Mouse (Mus musculus) heart, embryonic 15.5 days (tissue): Measurements from ENCODE around the gene Olfr1029. TPM values are rescaled to one million over a fixed set of nuclear protein-coding genes. Genes with fewer than 3 reads are reported as not detected.
"Not testable (repeated sequence)": the region's sequence is repeated elsewhere in the genome, so short reads cannot be mapped to it uniquely, and the experiment has no call there.

ENCODE experiments used
- ATAC-seq: fragments of 200-750 bp; cut with Nextera tagmentation; replicated peaks from 2 replicates; pipeline ENCODE4 v1.8.0; 2017; ENCODE audit warnings: low read depth, moderate TSS enrichment; ENCODE audit not compliant: insufficient number of reproducible peaks, insufficient read depth, low FRiP score
- H3K27ac ChIP-seq: fragments of 300-500 bp; sonication (generic); 2 replicates; pipeline ENCODE4 v1.5.1; 2015; ENCODE audit warnings: mild to moderate bottlenecking, inconsistent platforms
- H3K27me3 ChIP-seq: fragments of 300-500 bp; sonication (generic); 2 replicates; pipeline ENCODE4 v1.6.1; 2015; ENCODE audit warnings: inconsistent platforms
- H3K36me3 ChIP-seq: fragments of 300-500 bp; sonication (generic); 2 replicates; pipeline ENCODE4 v1.6.1; 2015; ENCODE audit warnings: mild to moderate bottlenecking, inconsistent platforms
- H3K4me1 ChIP-seq: fragments of 300-500 bp; sonication (generic); replicated peaks from 2 replicates; pipeline ENCODE4 v1.6.1; 2015; ENCODE audit warnings: inconsistent platforms
- H3K4me2 ChIP-seq: fragments of 300-500 bp; sonication (generic); 2 replicates; pipeline ENCODE4 v1.6.1; 2015; ENCODE audit warnings: inconsistent platforms, mild to moderate bottlenecking, moderate library complexity
- H3K4me3 ChIP-seq: fragments of 300-500 bp; sonication (generic); 2 replicates; pipeline ENCODE4 v1.5.1; 2015; ENCODE audit warnings: mild to moderate bottlenecking, inconsistent platforms
- H3K9ac ChIP-seq: fragments of 300-500 bp; sonication (generic); 2 replicates; pipeline ENCODE4 v1.6.1; 2015; ENCODE audit warnings: mild to moderate bottlenecking, inconsistent platforms
- H3K9me3 ChIP-seq: fragments of 300-500 bp; sonication (generic); replicated peaks from 2 replicates; pipeline ENCODE4 v1.6.1; 2016; ENCODE audit warnings: inconsistent platforms
- WGBS: fragments of 180-500 bp; shearing (Covaris S2); methylation state at CpG from one replicate; pipeline ENCODE4 v1.1.7; 2015; ENCODE audit warnings: mixed read lengths; 5-methylcytosine and 5-hydroxymethylcytosine counted together
- polyA plus RNA-seq: library from polyadenylated mRNA; unstranded; fragments of >200 nt; fragmentation: Nextera tagmentation; extraction: Ambion mirVana; gene quantifications from 2 replicates; pipeline ENCODE4 v1.2.1, GENCODE M21; 2015

The Olfr1029 gene
- not detected in 2 replicates for polyA plus RNA-seq

DNA sequence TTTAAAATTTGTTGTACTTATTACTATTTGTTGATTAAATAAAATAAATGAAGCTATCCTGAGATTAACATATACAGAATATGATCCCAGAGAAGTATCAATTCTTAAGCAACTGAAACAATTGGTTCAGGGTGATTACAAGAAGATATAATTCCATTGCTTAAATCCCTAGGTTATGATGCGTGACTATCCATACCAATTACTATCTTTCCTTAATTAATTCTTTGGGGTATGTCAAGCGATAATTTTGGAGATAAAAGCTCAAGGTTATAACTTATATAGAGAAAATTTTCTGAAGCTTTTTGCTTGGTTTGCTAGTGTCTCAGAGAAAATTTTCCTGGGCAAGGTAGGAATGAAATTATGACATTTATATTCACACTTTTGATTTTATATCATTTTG lies at the start of gene Olfr1029:
TSS of gene Olfr1029 (plus strand) at position 301 of the 400 bp plus-strand sequence.
- no peak within 1 kb of the TSS for H3K27ac ChIP-seq
- H3K4me2 ChIP-seq: no peak within 1 kb of the TSS
- no peak within 1 kb of the TSS for H3K9ac ChIP-seq
- H3K4me1 ChIP-seq: no peaks in the 10 kb centered on the region
- no peak within 1 kb of the TSS for H3K4me3 ChIP-seq
- ATAC-seq: no peak
- H3K9me3 ChIP-seq: no peaks in the 10 kb centered on the region
- no peaks in the 10 kb centered on the region for H3K27me3 ChIP-seq
- no peaks in the 10 kb centered on the region for H3K36me3 ChIP-seq
- 80% methylated on average over 2 of the region's 2 CpGs for WGBS

DNA sequence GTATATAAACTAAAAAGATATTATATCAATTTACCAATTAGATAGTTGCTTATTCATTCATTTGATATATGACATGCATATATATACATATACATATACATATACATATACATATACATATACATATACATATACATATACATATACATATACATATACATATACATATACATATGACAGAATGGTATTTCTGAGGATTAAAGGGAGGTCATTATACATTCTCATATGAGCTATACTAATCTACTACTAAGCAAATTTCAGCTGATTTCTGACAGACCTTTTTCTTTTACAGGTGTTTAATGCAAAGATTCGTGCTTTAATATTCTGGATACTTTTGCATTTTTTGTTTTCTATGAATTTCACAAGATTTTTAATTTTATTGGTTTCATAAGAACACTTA lies 23.6 kb upstream of the Olfr1029 start, which contains the start of gene Olfr1028:
TSS of gene Olfr1028 (plus strand) at position 301 of the 400 bp plus-strand sequence.
- H3K27ac ChIP-seq: no peak within 1 kb of the TSS
- no peaks in the 10 kb centered on the region for H3K27me3 ChIP-seq
- no peaks in the 10 kb centered on the region for H3K9me3 ChIP-seq
- no peaks in the 10 kb centered on the region for H3K36me3 ChIP-seq
- no peak within 1 kb of the TSS for H3K9ac ChIP-seq
- WGBS: 76% methylated on average over 1 of the region's 1 CpGs
- ATAC-seq: no peak
- no peak within 1 kb of the TSS for H3K4me2 ChIP-seq
- H3K4me1 ChIP-seq: no peaks in the 10 kb centered on the region
- H3K4me3 ChIP-seq: no peak within 1 kb of the TSS

DNA sequence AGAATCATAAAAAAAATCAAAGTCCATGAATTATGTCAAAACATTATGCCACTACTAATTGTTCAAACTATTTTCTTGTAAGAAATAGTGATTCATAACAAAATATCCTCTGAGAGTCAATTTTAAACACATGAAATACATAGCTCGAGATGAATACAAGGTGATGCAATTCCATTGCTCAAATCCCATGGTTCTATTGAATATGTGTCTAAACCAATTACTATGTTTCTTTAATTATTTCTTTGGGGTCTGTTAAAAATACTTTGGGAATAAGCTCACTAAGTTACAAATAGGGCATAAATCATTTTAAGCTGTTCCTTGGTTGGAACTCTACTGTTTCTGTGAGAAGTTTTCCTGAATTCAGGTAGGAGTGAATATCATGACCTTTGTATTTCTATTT lies 5.3 kb downstream of the Olfr1029 start, which contains the start of gene Olfr1030:
TSS of gene Olfr1030 (plus strand) at position 301 of the 400 bp plus-strand sequence.
- no peak within 1 kb of the TSS for H3K9ac ChIP-seq
- H3K27me3 ChIP-seq: no peaks in the 10 kb centered on the region
- no peaks in the 10 kb centered on the region for H3K4me1 ChIP-seq
- no peaks in the 10 kb centered on the region for H3K9me3 ChIP-seq
- no peak within 1 kb of the TSS for H3K4me2 ChIP-seq
- no peak within 1 kb of the TSS for H3K4me3 ChIP-seq
- H3K36me3 ChIP-seq: no peaks in the 10 kb centered on the region
- no peak for ATAC-seq
- H3K27ac ChIP-seq: no peak within 1 kb of the TSS
- WGBS: 52% methylated on average over 1 of the region's 1 CpGs

DNA sequence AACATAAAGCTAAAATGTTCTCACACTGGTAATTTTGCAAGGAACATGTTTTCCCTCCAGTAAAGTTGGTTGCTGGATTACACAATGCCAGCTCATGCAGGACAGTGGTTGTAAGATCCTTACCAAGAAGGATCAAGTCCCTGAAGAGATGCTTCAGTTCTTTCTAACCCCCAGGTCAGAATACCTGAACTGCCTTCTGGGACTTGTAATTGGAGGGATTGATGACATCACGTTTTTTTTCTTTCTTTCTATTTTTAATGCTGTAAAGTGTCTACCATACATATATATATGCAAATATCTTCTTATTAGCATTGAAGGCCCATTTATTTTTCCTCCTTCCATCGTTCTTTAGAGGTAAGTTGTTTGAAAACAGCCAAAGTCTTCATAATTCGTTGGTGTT lies 16.3 kb downstream of the Olfr1029 start, which contains the start of gene Olfr1031:
TSS of gene Olfr1031 (plus strand) at position 301 of the 400 bp plus-strand sequence.
- no peaks in the 10 kb centered on the region for H3K27me3 ChIP-seq
- H3K4me2 ChIP-seq: no peak within 1 kb of the TSS
- H3K4me1 ChIP-seq: no peaks in the 10 kb centered on the region
- H3K9me3 ChIP-seq: no peaks in the 10 kb centered on the region
- H3K4me3 ChIP-seq: no peak within 1 kb of the TSS
- WGBS: 51% methylated on average over 3 of the region's 3 CpGs
- H3K27ac ChIP-seq: no peak within 1 kb of the TSS
- no peak within 1 kb of the TSS for H3K9ac ChIP-seq
- H3K36me3 ChIP-seq: no peaks in the 10 kb centered on the region
- ATAC-seq: no peak

DNA sequence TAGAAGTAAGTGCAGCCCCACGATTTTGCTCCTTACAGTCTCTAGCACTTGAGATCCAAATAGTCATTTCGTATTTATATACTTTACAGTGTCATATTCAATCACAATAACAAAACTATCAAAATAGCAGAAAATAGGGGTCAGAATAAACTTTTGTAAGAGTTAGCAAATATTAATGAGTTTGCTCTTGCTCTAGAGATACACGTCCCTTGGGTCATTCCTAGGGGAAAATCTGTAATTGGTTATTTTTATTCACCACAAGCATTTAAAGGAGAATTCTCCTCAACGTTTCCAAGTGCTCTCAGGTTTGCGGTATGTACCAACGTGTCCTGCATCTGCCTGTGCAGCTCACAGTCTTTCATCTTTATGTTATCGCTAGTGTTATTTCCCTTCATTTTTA lies 31.5 kb downstream of the Olfr1029 start, which contains the start of gene Olfr1032:
TSS of gene Olfr1032 (plus strand) at position 301 of the 400 bp plus-strand sequence.
- WGBS: 77% methylated on average over 7 of the region's 7 CpGs

DNA sequence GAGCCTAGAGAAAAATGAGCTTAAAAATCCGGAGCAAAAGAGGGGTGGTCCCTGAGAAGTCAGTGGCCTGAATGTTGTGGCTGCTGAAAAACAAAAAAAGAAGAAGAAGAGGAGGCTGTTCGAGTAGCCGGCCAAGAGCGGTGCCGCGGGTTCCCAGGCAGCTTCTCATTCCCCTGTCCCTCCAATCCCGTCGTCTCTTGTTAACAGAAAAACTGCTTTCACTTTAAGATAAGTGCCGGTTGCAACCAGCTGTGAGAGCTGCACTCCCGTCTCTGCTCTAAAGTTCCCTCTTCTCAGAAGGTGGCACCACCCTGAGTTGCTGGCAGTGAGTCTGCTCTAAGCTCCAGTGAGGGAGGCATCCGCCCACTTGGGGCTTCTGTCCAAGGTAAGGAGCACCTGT lies 46.7 kb downstream of the Olfr1029 start, which contains the start of gene Olfr1033:
TSS of gene Olfr1033 (plus strand) at position 228 of the 400 bp plus-strand sequence.
- not testable (repeated sequence) for H3K36me3 ChIP-seq
- 0% methylated on average over 11 of the region's 11 CpGs for WGBS
- peak within 1 kb of the TSS; percentile 47 for H3K4me3 ChIP-seq

More for the DNA sequence above, 31.5 kb downstream of the Olfr1029 start, which contains the start of gene Olfr1032:
- Histone ChIP-seq H3K4me1 (no peaks in the 10 kb centered on the region), H3K36me3 (no peaks in the 10 kb centered on the region), H3K4me2 (no peak within 1 kb of the TSS), H3K9me3 (no peaks in the 10 kb centered on the region), H3K4me3 (no peak within 1 kb of the TSS), H3K27me3 (no peaks in the 10 kb centered on the region), H3K9ac (no peak within 1 kb of the TSS), H3K27ac (no peak within 1 kb of the TSS)
- ATAC-seq: no peak

DNA sequence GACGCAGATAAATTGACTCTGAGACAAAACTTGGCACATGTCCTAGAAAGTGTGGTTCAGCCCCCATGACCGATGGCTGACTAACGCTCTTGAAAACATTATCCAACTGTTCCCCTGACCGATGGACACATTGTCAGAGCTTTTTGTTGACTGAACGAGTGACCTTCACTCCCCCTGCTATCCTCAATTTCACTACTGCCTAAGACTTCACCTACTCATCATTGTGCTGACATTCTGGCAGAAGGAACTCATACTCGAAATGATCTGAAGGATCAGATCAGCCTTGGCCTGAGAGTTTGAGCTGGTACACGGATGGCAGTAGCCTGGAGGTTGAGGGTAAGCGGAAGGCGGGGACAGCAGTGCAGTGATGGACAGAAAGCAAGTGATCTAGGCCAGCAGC lies 47.8 kb downstream of the Olfr1029 start:
- WGBS: 25% methylated on average over 5 of the region's 9 CpGs

More for the DNA sequence above, 46.7 kb downstream of the Olfr1029 start, which contains the start of gene Olfr1033:
- peak within 1 kb of the TSS; percentile 53 for H3K9ac ChIP-seq
- not testable (repeated sequence) for H3K27me3 ChIP-seq, H3K9me3 ChIP-seq, H3K4me1 ChIP-seq, ATAC-seq
- H3K4me2 ChIP-seq: peak within 1 kb of the TSS; percentile 63
- peak within 1 kb of the TSS; percentile 80 for H3K27ac ChIP-seq

More for the DNA sequence above, 47.8 kb downstream of the Olfr1029 start:
- H3K4me1 ChIP-seq, H3K9me3 ChIP-seq, H3K36me3 ChIP-seq, H3K4me2 ChIP-seq, ATAC-seq, H3K27me3 ChIP-seq, H3K27ac ChIP-seq, H3K9ac ChIP-seq, H3K4me3 ChIP-seq: not testable (repeated sequence)

Other genes with a start within 250 kb of the Olfr1029 start
- gene Olfr1012, start 211.1 kb upstream of the Olfr1029 start, polyA plus RNA-seq: not detected in 2 replicates
- gene Olfr1013, start 206.8 kb upstream of the Olfr1029 start, polyA plus RNA-seq: not detected in 2 replicates
- not detected in 2 replicates for gene Olfr1014, start 201.2 kb upstream of the Olfr1029 start, polyA plus RNA-seq
- gene Olfr1015, start 191.9 kb upstream of the Olfr1029 start, polyA plus RNA-seq: not detected in 2 replicates
- gene Olfr1016, start 171.4 kb upstream of the Olfr1029 start, polyA plus RNA-seq: not detected in 2 replicates
- not detected in 2 replicates for gene Olfr1018, start 155.4 kb upstream of the Olfr1029 start, polyA plus RNA-seq
- not detected in 2 replicates for gene Olfr1019, start 128.4 kb upstream of the Olfr1029 start, polyA plus RNA-seq
- gene Olfr1020, start 126.9 kb upstream of the Olfr1029 start, polyA plus RNA-seq: not detected in 2 replicates
- gene Olfr1022, start 105.3 kb upstream of the Olfr1029 start, polyA plus RNA-seq: not detected in 2 replicates
- gene Olfr1023, start 88.3 kb upstream of the Olfr1029 start, polyA plus RNA-seq: not detected in 2 replicates
- gene Olfr1024, start 68.8 kb upstream of the Olfr1029 start, polyA plus RNA-seq: not detected in 2 replicates
- not detected in 2 replicates for gene Olfr1025-ps1, start 58.7 kb upstream of the Olfr1029 start, polyA plus RNA-seq
- not detected in 2 replicates for gene Olfr1026, start 52.3 kb upstream of the Olfr1029 start, polyA plus RNA-seq
- gene Olfr1028, start 23.5 kb upstream of the Olfr1029 start, polyA plus RNA-seq: not detected in 2 replicates
- not detected in 2 replicates for gene Olfr1030, start 5.4 kb downstream of the Olfr1029 start, polyA plus RNA-seq
- not detected in 2 replicates for gene Olfr1031, start 16.4 kb downstream of the Olfr1029 start, polyA plus RNA-seq
- not detected in 2 replicates for gene Olfr1032, start 31.6 kb downstream of the Olfr1029 start, polyA plus RNA-seq
- gene Olfr1033, start 46.7 kb downstream of the Olfr1029 start, polyA plus RNA-seq: 7.7 and 9.0 TPM in 2 replicates
- 0.04 and 0.11 TPM in 2 replicates for gene Olfr1034, start 72.0 kb downstream of the Olfr1029 start, polyA plus RNA-seq
- gene Olfr1036, start 100.1 kb downstream of the Olfr1029 start, polyA plus RNA-seq: not detected in 2 replicates
- gene Olfr1037, start 113.5 kb downstream of the Olfr1029 start, polyA plus RNA-seq: not detected in 2 replicates
- gene Olfr1039, start 162.0 kb downstream of the Olfr1029 start, polyA plus RNA-seq: not detected in 2 replicates
- gene Olfr1040, start 172.8 kb downstream of the Olfr1029 start, polyA plus RNA-seq: not detected in 2 replicates
- not detected in 2 replicates for gene Olfr1042, start 187.9 kb downstream of the Olfr1029 start, polyA plus RNA-seq
- not detected in 2 replicates for gene Olfr1043, start 193.6 kb downstream of the Olfr1029 start, polyA plus RNA-seq
- not detected in 2 replicates for gene Olfr1044, start 203.9 kb downstream of the Olfr1029 start, polyA plus RNA-seq
- not detected in 2 replicates for gene Olfr52, start 211.8 kb downstream of the Olfr1029 start, polyA plus RNA-seq
- gene Olfr1045, start 229.1 kb downstream of the Olfr1029 start, polyA plus RNA-seq: not detected in 2 replicates
- gene Olfr1046, start 245.4 kb downstream of the Olfr1029 start, polyA plus RNA-seq: not detected in 2 replicates